ENCODE assay signal across 15 mouse cellular contexts in the genomic region with DNA sequence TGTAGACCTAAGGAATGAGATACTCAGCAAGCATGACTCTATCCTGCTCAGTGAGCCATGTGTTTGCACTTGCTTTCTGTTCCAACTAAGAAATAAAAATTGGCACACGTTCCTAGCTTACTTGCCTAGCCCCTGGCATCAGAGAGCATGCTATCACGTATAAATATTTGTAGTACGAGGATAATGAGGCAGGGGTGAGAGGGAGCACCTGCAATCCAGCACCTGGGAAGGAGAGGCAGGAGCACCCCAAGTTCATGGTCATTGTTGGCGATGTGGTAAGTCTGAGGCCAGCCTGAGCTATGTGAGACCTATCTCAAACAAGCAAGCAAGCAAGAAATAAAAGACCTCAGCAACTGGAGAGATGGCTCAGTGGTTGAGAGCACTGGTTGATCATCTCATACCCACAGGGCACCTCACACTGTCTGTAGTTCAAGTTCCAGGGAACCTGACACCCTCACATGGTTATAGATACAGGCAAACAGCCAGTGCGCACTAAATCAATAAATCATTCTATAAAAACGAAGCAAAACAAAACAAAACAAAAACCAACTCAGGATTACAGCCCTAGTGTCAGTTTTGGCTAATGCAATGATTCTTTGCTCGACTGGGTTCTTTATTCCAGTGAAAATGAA. TPM values are rescaled to one million over a fixed set of nuclear protein-coding genes. Genes with fewer than 3 reads are reported as not detected.
A peak's percentile ranks its signal among the peaks of the same experiment; 100 is the strongest.
DNase-seq lines count a peak whose midpoint lies in the region; ATAC-seq and TF ChIP-seq lines count a peak whose summit lies in the region.
"Had no signal": no experiment of that assay in that cellular context is flagged by ENCODE, and none has a peak within 500 bp of the region (broad histone marks: within the 10 kb centered on the region; RNA-seq: fewer than 3 reads in every experiment).

No protein-coding gene starts in this region.

- H3K4me3 ChIP-seq in liver, adult 2 months (ENCODE audit: insufficient read depth, low read depth, low read length), result no peak overlapping the region
- H3K4me3 ChIP-seq in forebrain, embryonic 13.5 days, result no peak overlapping the region
- peak overlapping the region; percentile 63 for H3K4me3 ChIP-seq in intestine, postnatal 0 days (ENCODE audit: low read depth, low read length)
- no peak overlapping the region for H3K4me3 ChIP-seq in neural tube, embryonic 15.5 days (replicated peaks)

- DNase-seq in liver, adult 2 months (ENCODE audit: extremely low read depth, low read depth, low spot score), result peak; percentile 71
- no peak for DNase-seq in liver
- DNase-seq in frontal cortex, postnatal 36 days (ENCODE audit: low spot score in 2 of 2), result no peak
- DNase-seq in left cerebral cortex, postnatal 4 days, result no peak
- DNase-seq in heart, adult 18-20 months, result no peak
- DNase-seq: adrenal gland, postnatal 10 days; lung, adult 2 months had no signal

- intact Hi-C loops in left cerebral cortex, postnatal 4 days (cut with DNase I), result no loop called here

- H3K79me2 ChIP-seq in liver, adult 2 months (ENCODE audit: control insufficient read depth, insufficient read depth, low read length), result no peaks in the 10 kb centered on the region; the same call in 1 of the 2 replicates

- WGBS in liver, adult 2 months, result 20% methylated on average over 7 of the region's 7 CpGs
- 86% methylated on average over 7 of the region's 7 CpGs for WGBS in forebrain, embryonic 13.5 days
- 36% methylated on average over 7 of the region's 7 CpGs for WGBS in intestine, postnatal 0 days
- WGBS in neural tube, embryonic 15.5 days, result 75% methylated on average over 7 of the region's 7 CpGs

- H3K36me3 ChIP-seq in liver, adult 2 months (ENCODE audit: control insufficient read depth, insufficient read depth, low read length), result peaks cover 5% of the 10 kb centered on the region; the same call in 1 of the 2 replicates
- peaks cover 12% of the 10 kb centered on the region; the same call in 1 of the 2 replicates for H3K36me3 ChIP-seq in forebrain, embryonic 13.5 days (ENCODE audit: poor library complexity, severe bottlenecking)
- H3K36me3 ChIP-seq in intestine, postnatal 0 days (ENCODE audit: control insufficient read depth, insufficient read depth), result peaks cover 20% of the 10 kb centered on the region; the same call in 1 of the 2 replicates
- H3K36me3 ChIP-seq in neural tube, embryonic 15.5 days, result peaks cover 17% of the 10 kb centered on the region

- peak overlapping the region; percentile 96; the same call in 1 of the 2 replicates for H3K4me2 ChIP-seq in forebrain, embryonic 13.5 days
- H3K4me2 ChIP-seq in intestine, postnatal 0 days (replicated peaks; ENCODE audit: low read depth), result peak overlapping the region; percentile 88
- peak overlapping the region; percentile 95 for H3K4me2 ChIP-seq in neural tube, embryonic 15.5 days

- no peaks in the 10 kb centered on the region for H3K9me3 ChIP-seq in forebrain, embryonic 13.5 days (replicated peaks)
- H3K9me3 ChIP-seq in intestine, postnatal 0 days (ENCODE audit: control insufficient read depth), result no peaks in the 10 kb centered on the region
- no peaks in the 10 kb centered on the region for H3K9me3 ChIP-seq in neural tube, embryonic 15.5 days (replicated peaks)
- H3K9me3 ChIP-seq: G1E had no signal

- H3K27ac ChIP-seq in liver, adult 2 months (replicated peaks; ENCODE audit: insufficient read depth, low read depth, low read length), result peak overlapping the region; percentile 51
- H3K27ac ChIP-seq in forebrain, embryonic 13.5 days, result no peak overlapping the region
- H3K27ac ChIP-seq in intestine, postnatal 0 days (ENCODE audit: low read depth, low read length), result no peak overlapping the region
- H3K27ac ChIP-seq in neural tube, embryonic 15.5 days (replicated peaks), result no peak overlapping the region

- no peak overlapping the region for H3K9ac ChIP-seq in liver, adult 2 months (ENCODE audit: low read depth, low read length)
- no peak overlapping the region for H3K9ac ChIP-seq in forebrain, embryonic 13.5 days
- no peak overlapping the region for H3K9ac ChIP-seq in intestine, postnatal 0 days (ENCODE audit: low read depth, low read length)
- H3K9ac ChIP-seq in neural tube, embryonic 15.5 days (replicated peaks), result no peak overlapping the region

- no peak for TF ChIP-seq POLR2A in liver, adult 2 months (IDR thresholded peaks at IDR 0.05; ENCODE audit: extremely low read depth, insufficient read depth, low read length)

- TF ChIP-seq CTCF in liver, adult 2 months (IDR thresholded peaks at IDR 0.05; ENCODE audit: low read depth, low read length), result no peak
- TF ChIP-seq CTCF in intestine, postnatal 0 days (IDR thresholded peaks at IDR 0.05; ENCODE audit: low read depth), result no peak

- ATAC-seq in forebrain, embryonic 13.5 days, result no peak
- ATAC-seq in intestine, postnatal 0 days, result no peak; the same call in 1 of the 2 replicates
- ATAC-seq in neural tube, embryonic 15.5 days (ENCODE audit: low FRiP score), result no peak

- no peaks in the 10 kb centered on the region for H3K27me3 ChIP-seq in liver, adult 2 months (ENCODE audit: control insufficient read depth, insufficient read depth, low read length)
- H3K27me3 ChIP-seq in forebrain, embryonic 13.5 days, result no peaks in the 10 kb centered on the region
- no peaks in the 10 kb centered on the region for H3K27me3 ChIP-seq in intestine, postnatal 0 days (replicated peaks; ENCODE audit: control insufficient read depth, insufficient read depth, low read length)
- no peaks in the 10 kb centered on the region for H3K27me3 ChIP-seq in neural tube, embryonic 15.5 days (replicated peaks)

- H3K4me1 ChIP-seq in liver, adult 2 months (ENCODE audit: control insufficient read depth, insufficient read depth, low read length), result peaks cover 11% of the 10 kb centered on the region
- H3K4me1 ChIP-seq in forebrain, embryonic 13.5 days, result peaks cover 15% of the 10 kb centered on the region
- H3K4me1 ChIP-seq in intestine, postnatal 0 days (replicated peaks; ENCODE audit: control insufficient read depth, insufficient read depth, low read length), result 0 out of 2 replicates have a peak, but pooled peaks cover 4% of the 10 kb centered on the region
- peaks cover 18% of the 10 kb centered on the region for H3K4me1 ChIP-seq in neural tube, embryonic 15.5 days

RNA-seq across cellular contexts. Expression of a gene that starts 1.4 kb away (rescaled TPM):
- total RNA-seq in liver, adult 2 months (2014; rRNA removed), result 45.8 and 53.1 TPM in 2 replicates
- 64.1 and 71.6 TPM in 2 replicates for polyA plus RNA-seq in liver, adult 2 months (2012; rRNA removed)
- 35.1 and 38.6 TPM in 2 replicates for polyA plus RNA-seq in forebrain, embryonic 13.5 days (2015; fragmentation: Nextera tagmentation; extraction: Ambion mirVana)
- polyA plus RNA-seq in intestine, postnatal 0 days (2015; fragmentation: Nextera tagmentation; extraction: Ambion mirVana), result 60.0 and 61.6 TPM in 2 replicates
- polyA plus RNA-seq in neural tube, embryonic 15.5 days (2015; fragmentation: Nextera tagmentation; extraction: Ambion mirVana), result 40.1 and 43.4 TPM in 2 replicates
- 10 to 100 TPM; 27.9 to 28.7 TPM for total RNA-seq in left cerebral cortex, postnatal 4 days (2021)
- total RNA-seq in heart, adult 18-20 months (2021), result 1 to 10 TPM; 5.0 to 8.2 TPM

RNA-seq across cellular contexts. Expression of a gene that starts 7.8 kb away (rescaled TPM):
- total RNA-seq in liver, adult 2 months (2014; rRNA removed), result not detected in 2 replicates
- not detected in 2 replicates for polyA plus RNA-seq in liver, adult 2 months (2012; rRNA removed)
- polyA plus RNA-seq in forebrain, embryonic 13.5 days (2015; fragmentation: Nextera tagmentation; extraction: Ambion mirVana), result not detected in 2 replicates
- not detected in 2 replicates for polyA plus RNA-seq in intestine, postnatal 0 days (2015; fragmentation: Nextera tagmentation; extraction: Ambion mirVana)
- not detected in 2 replicates for polyA plus RNA-seq in neural tube, embryonic 15.5 days (2015; fragmentation: Nextera tagmentation; extraction: Ambion mirVana)
- not detected for total RNA-seq in left cerebral cortex, postnatal 4 days (2021)
- not detected for total RNA-seq in heart, adult 18-20 months (2021)
- total RNA-seq: adrenal gland, postnatal 10 days; G1E; gastrocnemius, adult 18-20 months; layer of hippocampus, adult 8-10 months had no signal
- polyA plus RNA-seq: embryonic facial prominence, embryonic 11.5 days; G1E; heart, embryonic 16.5 days; lung, adult 2 months had no signal

RNA-seq across cellular contexts. Expression of a gene that starts 23.0 kb away (rescaled TPM):
- total RNA-seq in liver, adult 2 months (2014; rRNA removed), result 0.46 and 0.47 TPM in 2 replicates
- 0.65 and 0.73 TPM in 2 replicates for polyA plus RNA-seq in liver, adult 2 months (2012; rRNA removed)
- 1.6 and 2.0 TPM in 2 replicates for polyA plus RNA-seq in forebrain, embryonic 13.5 days (2015; fragmentation: Nextera tagmentation; extraction: Ambion mirVana)
- polyA plus RNA-seq in intestine, postnatal 0 days (2015; fragmentation: Nextera tagmentation; extraction: Ambion mirVana), result 8.0 and 8.3 TPM in 2 replicates
- 4.2 and 5.0 TPM in 2 replicates for polyA plus RNA-seq in neural tube, embryonic 15.5 days (2015; fragmentation: Nextera tagmentation; extraction: Ambion mirVana)
- 1 to 10 TPM; 2.5 to 3.4 TPM for total RNA-seq in left cerebral cortex, postnatal 4 days (2021)
- 1 to 10 TPM; 2.4 to 4.8 TPM for total RNA-seq in heart, adult 18-20 months (2021)

RNA-seq across cellular contexts. Expression of a gene that starts 35.7 kb away (rescaled TPM):
- 53.4 and 65.6 TPM in 2 replicates for total RNA-seq in liver, adult 2 months (2014; rRNA removed)
- 101 and 114 TPM in 2 replicates for polyA plus RNA-seq in liver, adult 2 months (2012; rRNA removed)
- polyA plus RNA-seq in forebrain, embryonic 13.5 days (2015; fragmentation: Nextera tagmentation; extraction: Ambion mirVana), result 142 and 144 TPM in 2 replicates
- polyA plus RNA-seq in intestine, postnatal 0 days (2015; fragmentation: Nextera tagmentation; extraction: Ambion mirVana), result 64.8 and 67.5 TPM in 2 replicates
- 153 and 157 TPM in 2 replicates for polyA plus RNA-seq in neural tube, embryonic 15.5 days (2015; fragmentation: Nextera tagmentation; extraction: Ambion mirVana)
- total RNA-seq in left cerebral cortex, postnatal 4 days (2021), result 100 to 1,000 TPM; 143 to 144 TPM
- 10 to 100 TPM; 89.4 to 90.2 TPM for total RNA-seq in heart, adult 18-20 months (2021)

RNA-seq across cellular contexts. Expression of a gene that starts 47.3 kb away (rescaled TPM):
- total RNA-seq in liver, adult 2 months (2014; rRNA removed), result not detected in 2 replicates
- polyA plus RNA-seq in liver, adult 2 months (2012; rRNA removed), result 0.02 and 0.05 TPM in 2 replicates
- 5.1 and 5.8 TPM in 2 replicates for polyA plus RNA-seq in forebrain, embryonic 13.5 days (2015; fragmentation: Nextera tagmentation; extraction: Ambion mirVana)
- polyA plus RNA-seq in intestine, postnatal 0 days (2015; fragmentation: Nextera tagmentation; extraction: Ambion mirVana), result 0.17 and 0.22 TPM in 2 replicates
- 13.6 and 16.2 TPM in 2 replicates for polyA plus RNA-seq in neural tube, embryonic 15.5 days (2015; fragmentation: Nextera tagmentation; extraction: Ambion mirVana)
- total RNA-seq in left cerebral cortex, postnatal 4 days (2021), result 100 to 1,000 TPM; 110 to 114 TPM
- total RNA-seq in heart, adult 18-20 months (2021), result not detected
- total RNA-seq: gastrocnemius, adult 18-20 months had no signal
- polyA plus RNA-seq: G1E had no signal
